Mouse (Mus musculus) megakaryocyte, embryonic 14.5 days (primary cell): ENCODE measurements around the gene Uri1.

ENCODE experiments used
- FLI1 ChIP-seq: IDR thresholded peaks from 2 replicates; pipeline ENCODE4 v1.6.1; 2012; ENCODE audit warnings: low read length, inconsistent platforms, mixed read lengths
- GATA1 ChIP-seq: IDR thresholded peaks from 3 replicates; pipeline ENCODE4 v1.6.1; 2012; ENCODE audit warnings: mixed read lengths, low read length, inconsistent platforms, borderline replicate concordance

- no peak for TF ChIP-seq GATA1
- TF ChIP-seq FLI1: no peak
Measured at GRCm38 (mm10) chr7:38013946-38014345, 9.4 kb downstream of the Uri1 start.
